Mouse (Mus musculus) adrenal gland, adult (tissue): ENCODE measurements around the gene Fkbp4.

Experiments used
- DNase-seq, 2 experiments: peaks; one replicate each; pipeline ENCODE4 v3.0.0; 2022 to 2023; ENCODE audit warnings: low spot score in 1 of 2; ENCODE audit not compliant: inconsistent age in 2 of 2

Gene Fkbp4

DNA sequence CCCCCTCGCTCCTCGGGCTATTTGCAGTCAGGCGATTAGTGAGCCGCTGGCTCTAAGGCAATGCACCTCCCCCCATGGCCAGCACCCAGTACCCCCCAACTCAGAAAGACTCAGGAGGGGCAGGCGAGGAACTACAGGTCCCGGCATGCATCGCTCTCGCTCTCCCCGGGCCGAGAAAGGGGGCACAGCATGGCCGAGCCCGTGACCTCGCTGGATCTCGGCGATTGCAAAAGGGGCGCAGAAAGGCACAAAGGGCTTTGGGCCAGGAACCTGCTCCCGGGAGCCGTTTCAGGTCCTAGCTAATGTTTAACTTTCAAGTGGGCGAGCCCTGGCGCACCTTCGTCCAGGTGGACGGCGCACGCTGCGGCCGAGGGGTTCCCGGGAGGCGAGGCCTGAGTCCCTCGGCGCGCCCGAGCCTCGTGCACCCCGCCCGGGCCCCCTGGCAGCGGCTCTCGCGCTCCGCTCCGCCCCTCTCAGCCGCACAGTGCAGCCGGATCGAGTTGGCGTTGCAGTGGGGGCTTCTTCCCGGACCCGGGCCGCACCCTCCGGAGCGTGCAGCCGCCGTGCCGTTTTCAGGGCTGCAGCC is 653 bp downstream of the Fkbp4 start:
- peak; percentile 80 to 93 for DNase-seq

DNA sequence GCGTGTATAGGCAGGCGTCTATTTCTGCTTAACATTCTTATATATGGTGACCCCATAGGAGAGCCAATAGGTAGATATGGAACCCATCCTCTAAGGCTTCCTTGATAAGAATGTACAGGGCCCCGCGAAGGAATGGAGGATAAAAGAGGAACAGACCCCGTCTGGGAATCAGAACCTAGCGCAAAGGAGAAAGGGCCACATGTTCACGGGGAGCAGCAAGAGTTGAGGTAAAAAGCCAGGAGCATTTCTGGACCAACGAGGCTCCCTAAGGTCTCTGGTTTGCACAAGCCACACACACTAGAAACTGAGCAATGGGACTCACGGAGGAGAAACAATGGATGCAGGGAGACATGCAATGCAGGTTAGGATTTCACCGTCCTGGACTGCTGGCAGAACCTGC is 1.2 kb downstream of the Fkbp4 start:
- DNase-seq = no peak

GRCm38 (mm10) chr6:128436356-128437005 is 2.0 kb downstream of the Fkbp4 start:
- DNase-seq = no peak

- DNase-seq = peak; percentile 92 to 97
Measured at GRCm38 (mm10) chr6:128435474-128435873, 3.0 kb downstream of the Fkbp4 start.

- DNase-seq = no peak
Measured at GRCm38 (mm10) chr6:128433566-128433965, 4.9 kb downstream of the Fkbp4 start.

- no peak for DNase-seq
Measured at GRCm38 (mm10) chr6:128432356-128432915, 6.0 kb downstream of the Fkbp4 start.

GRCm38 (mm10) chr6:128429826-128430225 is 8.7 kb downstream of the Fkbp4 start:
- DNase-seq = no peak

DNA sequence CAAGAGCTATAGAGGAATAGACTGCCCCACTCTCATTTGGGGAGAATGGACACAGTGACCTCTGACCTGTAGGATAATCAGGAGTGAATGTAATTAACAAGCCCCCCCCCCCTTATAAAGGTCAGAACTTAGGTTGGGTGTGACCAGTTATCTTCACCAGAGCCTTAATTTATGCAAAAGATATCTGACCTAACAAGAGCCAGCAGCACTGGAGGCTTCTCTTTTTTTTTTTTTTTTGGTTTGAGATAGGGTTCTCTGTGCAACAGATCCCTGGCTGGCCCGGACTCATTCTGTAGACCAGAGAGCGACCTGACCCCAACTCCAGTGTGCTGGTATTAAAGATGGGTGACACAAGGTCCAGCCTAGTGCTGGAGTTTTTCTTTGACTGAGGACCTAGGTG is 9.2 kb downstream of the Fkbp4 start:
- no peak for DNase-seq

GRCm38 (mm10) chr6:128427571-128427970 is 10.9 kb downstream of the Fkbp4 start:
- DNase-seq = no peak

DNA sequence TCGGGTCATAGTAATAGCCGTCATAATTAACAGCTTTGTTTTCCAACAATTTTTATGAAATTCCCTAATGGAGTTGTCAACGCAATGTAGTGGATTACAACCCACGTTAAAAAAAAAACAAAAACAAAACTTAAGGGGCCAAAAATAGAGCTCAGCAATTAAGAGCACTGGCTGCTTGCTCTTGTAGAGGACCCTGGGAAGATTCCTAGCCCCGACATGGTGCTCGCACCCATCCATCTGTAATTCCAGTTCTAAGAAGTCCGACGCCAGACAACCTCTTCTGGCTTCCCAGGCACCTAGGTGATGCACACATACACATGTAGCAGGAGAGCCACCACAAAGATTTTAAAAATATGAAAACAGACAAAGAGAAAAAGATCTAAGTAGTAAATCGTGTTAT is 13.4 kb downstream of the Fkbp4 start:
- no peak for DNase-seq

GRCm38 (mm10) chr6:128424269-128425019 is 14.0 kb downstream of the Fkbp4 start, which contains the start of gene Itfg2:
Itfg2 (minus strand) TSS chr6:128424931.
- DNase-seq = peak; percentile 97 to 100

DNA sequence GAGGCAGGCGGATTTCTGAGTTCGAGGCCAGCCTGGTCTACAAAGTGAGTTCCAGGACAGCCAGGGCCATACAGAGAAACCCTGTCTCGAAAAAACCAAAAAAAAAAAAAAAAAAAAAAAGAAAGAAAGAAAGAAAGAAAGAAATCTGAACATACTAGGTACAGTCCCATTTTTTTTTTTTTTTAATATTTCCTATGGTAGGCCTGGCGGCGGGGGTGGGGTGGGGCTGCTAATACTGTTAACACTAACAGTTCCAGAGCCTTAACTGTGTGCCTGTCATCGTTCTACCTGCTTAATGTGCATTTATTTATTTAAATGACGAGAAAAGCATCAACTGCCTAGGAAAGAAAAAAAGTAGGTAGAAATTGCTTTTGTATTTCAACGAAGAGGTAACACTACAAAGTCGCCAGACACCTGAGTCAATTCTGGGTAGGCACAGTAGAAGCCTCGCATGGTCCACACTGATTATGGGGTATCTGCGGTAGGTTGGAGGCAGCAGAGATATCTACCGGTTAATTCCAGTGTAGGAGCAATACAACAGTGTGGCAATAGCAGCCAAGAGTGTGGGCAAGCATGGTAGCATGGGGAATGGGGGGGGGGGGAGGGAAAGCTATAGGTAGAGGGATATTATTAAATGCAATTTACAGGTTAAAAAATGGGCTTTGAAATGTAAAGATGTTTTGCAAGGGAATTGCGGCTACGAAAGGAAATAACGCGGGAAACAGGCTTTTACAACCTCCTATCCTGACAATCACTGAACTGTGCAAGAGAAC is 14.8 kb downstream of the Fkbp4 start:
- peak in 1 of 2 experiments; percentile 57 for DNase-seq

- peak in 1 of 2 experiments; percentile 57 for DNase-seq
Measured at GRCm38 (mm10) chr6:128421480-128421879, 17.0 kb downstream of the Fkbp4 start.

- DNase-seq = peak in 1 of 2 experiments; percentile 72
Measured at GRCm38 (mm10) chr6:128421036-128421435, 17.4 kb downstream of the Fkbp4 start.

DNA sequence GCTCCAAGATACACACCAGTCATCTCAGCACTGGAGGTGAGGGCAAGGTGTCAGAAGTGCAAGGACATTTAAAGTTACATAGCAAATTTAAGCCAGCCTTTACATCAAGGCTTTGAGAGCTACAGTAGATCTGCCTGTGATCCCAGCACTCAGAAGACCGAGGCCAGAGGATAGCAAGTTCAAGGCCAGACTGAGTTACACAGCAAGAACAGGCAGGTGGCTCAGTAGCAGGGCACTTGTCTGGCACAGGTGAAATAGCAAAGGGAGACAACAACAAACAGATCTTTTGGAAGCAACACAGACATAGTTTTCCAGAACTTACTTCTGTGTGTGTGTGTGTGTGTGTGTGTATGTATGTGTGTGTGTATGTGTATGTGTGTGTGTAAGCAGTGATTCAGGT is 20.4 kb downstream of the Fkbp4 start:
- DNase-seq = peak in 1 of 2 experiments; percentile 50

DNA sequence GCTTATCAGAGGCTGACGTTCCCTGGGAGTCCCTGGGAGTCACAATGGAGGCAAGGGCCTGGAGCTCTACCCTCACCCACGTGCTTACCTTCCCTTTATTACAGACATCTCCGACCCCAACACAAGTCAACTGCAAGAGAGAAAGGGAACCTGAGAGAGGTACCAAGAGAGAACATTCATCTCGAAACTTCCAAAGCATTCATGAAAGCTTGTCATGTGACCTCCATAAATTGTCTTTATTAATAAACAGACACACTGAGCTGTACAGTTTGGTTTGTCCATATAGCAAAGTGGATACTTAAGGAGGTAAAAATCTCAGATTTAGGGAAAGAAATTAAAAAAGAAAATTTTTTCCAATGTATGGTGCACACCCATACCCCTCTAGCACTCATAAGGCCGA is 22.3 kb downstream of the Fkbp4 start:
- DNase-seq = no peak

GRCm38 (mm10) chr6:128411115-128411514 is 27.4 kb downstream of the Fkbp4 start:
- peak; percentile 68 to 94 for DNase-seq

- DNase-seq = no peak
Measured at GRCm38 (mm10) chr6:128410305-128410704, 28.2 kb downstream of the Fkbp4 start.

GRCm38 (mm10) chr6:128408544-128409125 is 29.8 kb downstream of the Fkbp4 start:
- DNase-seq = no peak

DNA sequence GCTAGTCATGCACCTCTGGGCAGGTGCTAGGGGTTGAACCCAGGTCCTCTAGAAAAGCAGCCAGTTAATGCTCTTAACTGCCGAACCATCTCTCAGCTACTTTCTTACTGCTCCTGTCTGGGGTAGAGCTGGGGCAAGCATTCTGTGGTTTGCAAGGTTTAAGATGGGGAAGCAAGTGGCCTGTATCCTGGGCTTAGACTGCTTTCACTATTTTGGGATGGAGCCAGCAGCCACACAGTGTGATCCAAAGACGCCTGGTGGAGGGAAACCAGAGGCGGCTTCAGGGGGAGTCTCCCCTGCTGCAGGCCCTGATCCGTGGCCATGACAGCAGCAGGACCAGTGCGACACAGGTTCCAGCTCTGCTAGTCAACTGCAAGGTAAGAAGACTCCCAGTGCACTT is 33.8 kb downstream of the Fkbp4 start:
- DNase-seq = peak in 1 of 2 experiments; percentile 69
